Mouse (Mus musculus) embryo, embryonic 9.5 days (tissue): ENCODE measurements around the gene Maoa.

ENCODE experiments used
- DNase-seq: peaks from one replicate; pipeline ENCODE4 v3.0.0-alpha.2; 2017; ENCODE audit errors: extremely low spot score

The Maoa gene

GRCm38 (mm10) chrX:16619034-16619929 is at the start of gene Maoa:
Gene Maoa, plus strand, starts transcription at chrX:16619698.
- DNase-seq: peak; percentile 70

GRCm38 (mm10) chrX:16618225-16619033 is 1.1 kb upstream of the Maoa start:
- DNase-seq: peak; percentile 80

- no peak for DNase-seq
These were observed 37.0 kb downstream of the Maoa start for GRCm38 (mm10) chrX:16656511-16656910.

GRCm38 (mm10) chrX:16706094-16706493 is 86.6 kb downstream of the Maoa start:
- no peak for DNase-seq

DNA sequence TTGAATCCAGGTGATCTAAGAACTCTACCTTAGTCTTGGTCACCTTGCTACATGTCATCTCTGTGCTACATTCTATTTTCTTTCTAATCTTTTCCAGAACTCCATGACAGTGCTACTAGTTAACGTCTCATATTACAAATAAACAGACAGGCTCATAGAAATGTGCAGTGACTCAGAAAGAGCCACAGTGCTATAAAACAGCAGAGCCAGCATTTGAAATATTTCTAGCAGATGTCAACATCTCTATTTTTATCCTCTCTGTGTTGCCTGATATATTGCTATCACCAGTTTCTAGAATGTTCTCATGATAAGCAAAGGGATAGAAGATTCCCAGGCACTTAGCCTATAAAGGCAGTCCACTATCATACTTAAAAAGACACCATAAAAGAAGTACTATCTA is 94.5 kb downstream of the Maoa start:
- DNase-seq: no peak
